Mouse (Mus musculus): ENCODE results near the gene Pygm. TPM values are rescaled to one million over a fixed set of nuclear protein-coding genes. Genes with fewer than 3 reads are reported as not detected.

The Pygm gene
- total RNA-seq, 2 experiments from 2014 or later, result 5,552 to 6,904 TPM

- peak; percentile 80 for DNase-seq
Observed at GRCm38 (mm10) chr19:6384954-6385353, 755 bp downstream of the Pygm start.

DNA sequence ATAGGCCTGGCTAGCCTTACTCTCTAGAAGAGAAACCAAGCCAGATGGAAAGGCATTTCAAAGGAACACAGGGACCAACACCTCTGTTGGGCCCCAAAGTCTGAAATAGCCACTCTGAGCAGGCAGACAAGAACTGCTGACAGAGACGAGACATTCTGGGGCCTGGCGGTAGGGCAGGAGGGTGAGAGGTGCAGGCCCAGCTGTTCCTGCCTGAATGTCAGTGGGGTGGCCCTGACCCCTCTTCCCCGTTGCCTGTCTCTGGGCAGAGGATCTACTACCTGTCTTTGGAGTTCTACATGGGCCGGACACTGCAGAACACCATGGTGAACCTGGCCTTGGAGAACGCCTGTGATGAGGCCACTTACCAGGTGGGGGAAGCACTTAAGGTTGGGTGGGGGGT, 1.2 kb downstream of the Pygm start:
- no peak for DNase-seq

- DNase-seq, result no peak
Observed at GRCm38 (mm10) chr19:6385821-6386220, 1.6 kb downstream of the Pygm start.

DNA sequence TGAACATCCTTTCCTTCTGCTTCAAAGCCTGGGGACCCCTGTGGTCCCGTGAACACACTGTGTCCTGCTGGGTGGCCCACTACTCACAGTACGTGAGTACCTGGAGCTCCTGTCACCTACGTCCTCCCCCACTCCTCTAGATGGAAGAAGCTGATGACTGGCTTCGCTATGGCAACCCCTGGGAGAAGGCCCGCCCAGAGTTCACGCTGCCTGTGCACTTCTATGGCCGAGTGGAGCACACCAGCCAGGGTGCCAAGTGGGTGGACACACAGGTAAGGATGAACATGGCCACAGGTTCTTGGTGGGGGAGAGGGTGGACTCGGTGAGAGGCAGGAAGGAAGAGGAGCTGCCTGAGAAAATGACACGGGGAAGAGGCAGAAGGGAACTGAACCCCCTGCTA, 2.0 kb downstream of the Pygm start:
- DNase-seq, result no peak

GRCm38 (mm10) chr19:6388006-6388405, 3.8 kb downstream of the Pygm start:
- DNase-seq, result peak; percentile 68

GRCm38 (mm10) chr19:6389803-6390202, 5.6 kb downstream of the Pygm start:
- DNase-seq, result no peak

DNA sequence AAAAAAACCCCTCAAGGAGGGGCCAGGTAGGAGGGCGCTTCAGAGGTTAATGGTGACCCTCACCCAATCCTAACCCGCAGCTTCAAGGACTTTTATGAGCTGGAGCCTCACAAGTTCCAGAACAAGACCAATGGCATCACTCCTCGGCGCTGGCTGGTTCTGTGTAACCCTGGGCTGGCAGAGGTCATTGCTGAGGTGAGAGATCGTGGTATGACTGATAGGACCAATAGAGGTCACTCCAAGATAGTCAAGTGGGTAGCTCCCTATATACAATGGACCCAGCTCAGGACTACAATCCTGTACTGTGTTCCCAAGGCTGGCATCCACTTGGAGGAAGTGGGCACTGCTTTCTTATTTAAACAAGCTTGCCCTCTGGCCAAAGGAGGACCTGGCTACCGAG, 6.1 kb downstream of the Pygm start:
- no peak for DNase-seq

GRCm38 (mm10) chr19:6392743-6393393, 8.7 kb downstream of the Pygm start:
- DNase-seq, result no peak

- no peak for DNase-seq
Observed at GRCm38 (mm10) chr19:6393637-6394036, 9.4 kb downstream of the Pygm start.

DNA sequence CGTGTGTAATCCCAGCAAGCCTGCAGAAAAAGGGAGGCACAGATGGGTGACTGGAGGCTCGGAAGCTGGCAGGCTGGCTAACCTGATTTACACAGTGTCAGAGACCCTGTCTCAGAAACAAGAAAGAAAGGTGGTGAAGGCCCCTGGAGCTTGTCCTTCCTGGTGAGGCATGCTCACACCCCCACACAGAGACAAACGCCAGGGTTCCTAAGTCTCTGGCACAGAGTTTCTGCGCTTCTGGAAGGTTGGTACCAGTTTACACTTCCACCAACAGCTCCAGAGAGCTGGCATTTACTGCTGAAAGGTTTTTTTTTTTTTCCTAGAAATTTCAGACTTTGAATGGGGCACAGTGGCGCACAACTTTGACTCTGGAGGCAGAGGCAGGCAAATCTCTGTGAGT, 12.0 kb downstream of the Pygm start:
- no peak for DNase-seq

GRCm38 (mm10) chr19:6397582-6398249, 13.5 kb downstream of the Pygm start:
- DNase-seq, result no peak

DNA sequence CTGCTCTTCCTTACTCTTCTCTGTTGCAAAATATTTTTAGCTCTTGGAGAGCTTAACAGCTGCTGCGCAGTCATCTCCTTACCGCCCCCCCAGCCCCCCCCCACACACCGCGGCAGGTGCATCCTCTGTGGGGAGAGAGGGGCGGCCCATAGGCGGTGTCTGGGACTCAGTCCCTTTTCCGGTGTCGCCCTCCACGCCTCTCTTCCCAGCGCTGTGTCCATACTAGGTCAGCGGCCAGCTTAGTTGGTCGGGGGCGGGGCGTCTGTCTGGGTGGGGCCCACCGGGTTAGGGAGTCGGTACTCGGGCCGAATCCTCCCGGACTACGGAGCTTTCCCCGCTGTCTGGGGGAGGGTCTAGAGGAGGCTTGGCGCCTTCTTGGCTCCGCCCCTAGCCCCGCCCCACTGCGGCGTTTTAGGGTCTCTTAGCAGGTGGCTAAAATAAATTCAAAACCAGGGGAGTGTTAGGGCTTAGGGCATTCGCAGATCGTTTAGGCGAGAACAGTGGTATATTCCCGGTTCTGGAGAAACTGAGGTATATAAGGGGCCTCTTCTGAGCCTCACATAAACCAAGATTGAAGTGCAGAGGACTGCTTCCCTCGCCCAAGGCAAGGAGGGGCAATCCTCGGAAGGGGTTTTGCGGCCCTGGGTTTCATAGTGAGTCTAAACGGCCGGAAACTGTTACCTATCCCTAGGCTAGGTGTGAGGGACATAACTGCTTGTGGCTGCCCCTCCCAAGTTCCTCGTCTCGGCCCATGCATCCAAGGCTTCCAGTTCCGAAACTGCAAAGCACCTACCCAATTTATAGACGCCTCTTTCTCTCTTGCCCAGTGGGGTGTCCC, 14.5 kb downstream of the Pygm start:
- peak; percentile 89 for DNase-seq

DNA sequence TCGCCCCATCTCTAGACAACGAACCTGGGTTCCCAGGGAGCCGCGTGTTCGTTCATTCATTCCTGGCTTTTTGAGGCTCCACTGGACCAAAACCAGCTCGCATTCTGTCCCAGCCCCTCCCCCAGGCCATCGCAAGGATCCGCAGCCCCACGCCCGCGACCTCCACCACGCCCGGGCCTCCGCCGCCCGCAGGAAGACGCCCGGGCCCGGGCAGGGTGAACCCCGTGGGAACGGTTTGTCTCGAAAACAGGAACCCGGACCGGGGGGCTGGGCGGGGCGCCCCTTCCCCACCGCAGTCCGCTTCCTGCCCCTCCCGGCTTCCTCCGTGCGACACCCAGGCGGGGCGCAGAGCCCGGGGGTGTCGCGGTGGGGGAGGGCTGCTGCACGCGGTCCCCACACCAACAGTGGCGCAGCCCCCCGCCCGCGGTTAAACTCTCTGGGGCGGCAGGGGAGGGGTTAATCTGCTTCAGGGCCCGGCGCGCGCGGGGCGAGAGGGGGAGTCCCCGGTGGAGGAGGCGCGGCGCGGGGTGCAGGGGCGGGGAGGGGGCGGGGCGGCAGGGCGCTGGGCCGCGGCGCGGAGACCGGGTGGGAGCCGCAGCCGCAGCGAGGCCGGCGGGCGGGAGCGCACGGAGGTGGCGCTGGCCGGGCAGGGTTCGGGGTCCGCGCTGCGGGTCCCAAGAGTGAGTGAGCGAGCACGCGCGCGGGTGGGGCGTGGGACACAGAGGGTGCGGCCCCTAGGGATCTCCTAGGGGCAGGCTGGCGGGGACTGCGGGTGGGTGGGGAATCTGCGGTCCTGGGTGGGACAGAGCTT, 15.3 kb downstream of the Pygm start, which contains the start of gene Rasgrp2:
Gene Rasgrp2, plus strand, starts transcription at position 56 of the 811 bp plus-strand sequence.
- DNase-seq, result peak; percentile 87

- peak; percentile 64 for DNase-seq
Observed at GRCm38 (mm10) chr19:6400096-6401086, 16.2 kb downstream of the Pygm start.

DNA sequence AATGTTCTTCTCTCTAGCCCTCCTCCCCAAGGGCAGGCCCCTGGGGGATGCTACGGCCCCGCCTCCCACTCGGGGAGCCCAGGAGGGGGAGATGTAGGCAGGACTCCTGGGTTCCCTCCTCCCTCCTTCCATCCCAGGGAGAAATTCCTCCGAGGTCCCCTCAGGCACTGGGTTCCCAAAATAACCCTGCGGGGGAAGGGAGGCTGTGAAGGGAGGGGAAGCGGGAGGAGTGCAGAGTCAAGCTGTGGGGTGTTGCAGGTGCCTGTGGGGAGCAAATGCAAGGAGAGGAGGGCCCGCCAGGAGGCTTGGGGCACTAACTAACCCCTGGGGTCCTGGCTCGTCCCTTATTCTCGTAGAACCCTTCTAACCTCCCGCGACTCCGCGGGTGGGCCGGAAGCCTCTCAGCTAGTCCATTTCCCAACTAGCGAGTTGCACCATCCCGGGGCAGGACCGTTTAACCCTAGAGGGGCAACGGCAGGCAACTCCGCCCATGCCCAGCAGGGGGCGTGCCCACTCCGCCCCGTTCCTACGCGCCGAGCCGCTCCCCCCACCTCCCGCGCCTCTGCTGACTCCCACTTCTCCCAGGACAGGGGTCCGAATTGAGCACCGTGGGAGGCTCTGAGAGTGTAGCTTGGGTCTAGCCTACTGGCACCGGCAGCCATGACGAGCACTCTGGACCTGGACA, 17.1 kb downstream of the Pygm start:
- DNase-seq, result peak; percentile 84

DNA sequence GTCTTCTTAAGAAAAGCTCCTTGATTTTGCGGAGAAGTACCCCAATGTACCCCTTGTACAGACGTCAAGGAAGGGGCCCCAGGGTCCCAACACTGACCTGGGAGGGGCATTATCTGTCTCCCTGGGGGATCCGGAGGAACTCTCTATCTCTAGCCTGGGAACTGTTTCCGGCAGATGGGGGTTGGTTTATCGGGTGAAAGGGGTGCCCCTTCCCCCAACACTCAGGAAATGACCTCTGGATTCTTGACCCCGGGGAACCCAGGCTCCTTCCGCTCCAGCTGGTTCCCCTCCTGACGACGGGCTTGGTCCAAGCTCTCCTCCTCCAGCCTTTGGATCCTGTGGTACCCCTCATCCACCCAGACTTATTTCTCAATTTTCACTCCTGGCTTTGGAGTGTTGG, 17.8 kb downstream of the Pygm start:
- peak; percentile 56 for DNase-seq

DNA sequence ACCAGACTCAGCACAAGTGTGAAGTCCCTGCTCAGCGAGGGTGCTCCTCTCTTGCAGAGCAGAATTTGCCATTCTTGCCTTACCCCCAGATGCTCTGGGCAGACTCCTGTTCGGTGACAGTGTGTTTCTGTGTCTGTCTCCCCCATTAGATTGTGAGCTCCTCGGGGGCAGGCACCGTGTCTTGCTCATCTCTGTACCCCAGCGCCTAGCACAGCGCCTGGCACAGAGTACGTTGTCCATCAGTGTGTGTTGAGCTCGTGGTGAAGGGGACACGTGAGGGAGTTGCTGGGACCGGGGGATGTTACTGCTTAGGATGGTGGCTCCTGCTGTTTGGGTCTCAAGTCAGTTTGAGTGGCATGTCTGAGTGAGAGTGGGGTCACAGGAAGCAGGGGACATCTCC, 19.7 kb downstream of the Pygm start:
- DNase-seq, result no peak

- DNase-seq, result no peak
Observed at GRCm38 (mm10) chr19:6405433-6405832, 21.2 kb downstream of the Pygm start.

DNA sequence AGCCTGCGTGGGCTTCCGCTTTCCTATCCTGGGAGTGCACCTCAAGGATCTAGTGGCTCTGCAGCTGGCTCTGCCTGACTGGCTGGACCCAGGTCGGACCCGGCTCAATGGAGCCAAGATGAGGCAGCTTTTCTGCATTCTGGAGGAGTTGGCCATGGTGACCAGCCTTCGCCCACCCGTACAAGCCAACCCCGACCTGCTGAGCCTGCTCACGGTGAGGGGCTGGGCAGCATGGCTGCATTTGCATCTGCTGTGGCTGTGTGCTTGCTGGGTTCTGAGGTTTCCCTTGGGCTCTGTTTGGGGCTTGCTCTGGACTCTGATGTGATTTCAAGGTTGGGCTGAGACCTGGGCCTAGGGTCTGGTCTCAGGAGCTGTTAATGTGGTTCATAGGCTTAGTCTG, 22.9 kb downstream of the Pygm start:
- no peak for DNase-seq

GRCm38 (mm10) chr19:6407816-6408510, 23.8 kb downstream of the Pygm start:
- no peak for DNase-seq
